12 mouse cellular contexts compared by ENCODE assay signal in the genomic region with DNA sequence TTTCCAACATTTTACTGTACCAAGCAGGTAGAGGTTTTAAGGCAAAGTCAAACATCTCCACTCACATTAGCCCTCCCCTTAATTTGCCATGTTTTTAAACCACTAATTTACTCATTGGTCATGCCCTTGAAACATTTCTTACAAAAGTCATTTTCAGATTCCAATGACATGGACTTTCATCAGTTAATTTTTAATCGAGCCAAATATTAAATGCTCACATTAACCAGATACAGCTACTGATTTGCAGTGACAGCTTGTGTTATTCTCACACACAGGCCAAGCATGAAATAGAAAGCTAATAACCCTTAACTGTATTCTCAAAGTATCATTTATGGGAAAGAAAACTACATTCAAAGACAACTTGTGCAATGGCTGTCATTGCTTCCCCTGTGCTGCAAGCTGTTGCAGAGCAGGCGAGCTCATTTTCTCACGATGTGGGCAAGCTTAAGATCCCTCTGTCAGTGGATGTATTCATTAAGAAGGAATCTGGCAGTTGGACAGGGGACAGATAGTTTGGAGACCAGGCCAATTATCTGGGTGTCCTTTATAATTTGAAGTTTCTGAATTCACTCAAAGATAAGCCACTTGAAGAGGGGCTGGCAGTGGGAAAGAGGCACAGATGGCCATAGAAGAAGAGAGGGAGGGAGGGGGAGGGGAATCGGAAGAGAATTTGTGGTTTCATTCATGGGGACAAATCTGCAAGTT. TPM values are rescaled to one million over a fixed set of nuclear protein-coding genes. Genes with fewer than 3 reads are reported as not detected.
DNase-seq lines count a peak whose midpoint lies in the region; ATAC-seq lines count a peak whose summit lies in the region.
"Had no signal": no experiment of that assay in that cellular context is flagged by ENCODE, and none has a peak within 500 bp of the region (broad histone marks: within the 10 kb centered on the region; RNA-seq: fewer than 3 reads in every experiment).

No protein-coding gene starts in this region.

- ATAC-seq in cerebellum, adult (ENCODE audit: insufficient number of reproducible peaks, low FRiP score, low TSS enrichment) = no peak; the same call in 1 of the 2 replicates
- ATAC-seq in midbrain, embryonic 13.5 days = peak; percentile 74
- ATAC-seq: activated CD4-positive, CD25-positive, alpha-beta regulatory T cell, adult 4 months had no signal

- 41% methylated on average over 4 of the region's 4 CpGs for WGBS in midbrain, embryonic 13.5 days

- peaks cover 9% of the 10 kb centered on the region; the same call in 1 of the 2 replicates for H3K4me1 ChIP-seq in midbrain, embryonic 13.5 days (replicated peaks)

- H3K36me3 ChIP-seq in midbrain, embryonic 13.5 days = no peaks in the 10 kb centered on the region
- H3K36me3 ChIP-seq: heart, embryonic 10.5 days; limb, embryonic 13.5 days had no signal

- H3K27me3 ChIP-seq in midbrain, embryonic 13.5 days = no peaks in the 10 kb centered on the region
- H3K27me3 ChIP-seq: limb, embryonic 13.5 days had no signal

- no peaks in the 10 kb centered on the region for H3K9me3 ChIP-seq in midbrain, embryonic 13.5 days
- H3K9me3 ChIP-seq: heart, embryonic 10.5 days; limb, embryonic 13.5 days had no signal

- H3K27ac ChIP-seq in midbrain, embryonic 13.5 days = no peak overlapping the region
- H3K27ac ChIP-seq: heart, embryonic 10.5 days; limb, embryonic 13.5 days had no signal

- no peak overlapping the region for H3K4me3 ChIP-seq in midbrain, embryonic 13.5 days (replicated peaks)
- H3K4me3 ChIP-seq: heart, embryonic 10.5 days; limb, embryonic 13.5 days had no signal

- no peak overlapping the region for H3K4me2 ChIP-seq in midbrain, embryonic 13.5 days (replicated peaks)
- H3K4me2 ChIP-seq: limb, embryonic 13.5 days had no signal

- H3K9ac ChIP-seq in midbrain, embryonic 13.5 days (replicated peaks) = no peak overlapping the region
- H3K9ac ChIP-seq: limb, embryonic 13.5 days had no signal

- intact Hi-C loops in left cerebral cortex, postnatal 4 days (cut with DNase I) = no loop called here

- DNase-seq in cerebellum, postnatal 25 days = peak; percentile 28 to 30
- DNase-seq in left cerebral cortex, postnatal 4 days = peak; percentile 49
- no peak for DNase-seq in left cerebral cortex, adult 8-10 months (ENCODE audit: low spot score in 2 of 2)
- DNase-seq in brain, adult 2 months (ENCODE audit: low read depth, low spot score) = peak; percentile 68
- DNase-seq in thymus, postnatal 0 days (ENCODE audit: low spot score) = no peak
- DNase-seq in yolk sac, embryonic 10.5 days (ENCODE audit: low spot score) = no peak
- DNase-seq: kidney, postnatal 14 days had no signal

RNA-seq across cellular contexts. Expression of gene Bcl2, which starts 11.5 kb away (rescaled TPM):
- total RNA-seq in left cerebral cortex, postnatal 4 days (2021) = 10 to 100 TPM; 13.9 to 15.7 TPM
- total RNA-seq in left cerebral cortex, adult 8-10 months (2022) = 10 to 100 TPM; 12.1 to 16.1 (median 13.3) TPM
- 11.5 and 11.8 TPM in 2 replicates for polyA plus RNA-seq in midbrain, embryonic 13.5 days (2015; fragmentation: Nextera tagmentation; extraction: Ambion mirVana)
- 17.4 and 24.9 TPM in 2 replicates for polyA plus RNA-seq in thymus, postnatal 0 days (2015; fragmentation: Nextera tagmentation; extraction: Ambion mirVana)

RNA-seq across cellular contexts. Expression of gene Kdsr, which starts 56.9 kb away (rescaled TPM):
- 10 to 100 TPM; 22.4 to 28.7 TPM for total RNA-seq in left cerebral cortex, postnatal 4 days (2021)
- 10 to 100 TPM; 26.3 to 28.6 (median 28.1) TPM for total RNA-seq in left cerebral cortex, adult 8-10 months (2022)
- 13.0 and 13.3 TPM in 2 replicates for polyA plus RNA-seq in midbrain, embryonic 13.5 days (2015; fragmentation: Nextera tagmentation; extraction: Ambion mirVana)
- 11.7 and 13.5 TPM in 2 replicates for polyA plus RNA-seq in thymus, postnatal 0 days (2015; fragmentation: Nextera tagmentation; extraction: Ambion mirVana)

Comparison
In these comparisons a context has a peak if more than half of its experiments do, and no peak if none do; other contexts are left out.
1. DNase-seq: peak in cerebellum, postnatal 25 days (2 of 2), left cerebral cortex, postnatal 4 days (single experiment) and brain, adult 2 months (single experiment); none in left cerebral cortex, adult 8-10 months (0 of 2), thymus, postnatal 0 days (single experiment) and yolk sac, embryonic 10.5 days (single experiment).